Mouse (Mus musculus) gastrocnemius, postnatal 36 days (tissue): ENCODE results near the gene Naa25. TPM values are rescaled to one million over a fixed set of nuclear protein-coding genes. Genes with fewer than 3 reads are reported as not detected.
A peak's percentile ranks its signal among the peaks of the same experiment; 100 is the strongest.

Source experiments
- DNase-seq, 2 experiments: peaks; one replicate each; pipeline ENCODE4 v3.0.0; 2022
- intact Hi-C: fragments of 180-260 bp; cut with DNase I; formaldehyde crosslinking; loops from one replicate; pipeline ENCODE4 v1.15.1; 2025
- total RNA-seq, 2 experiments: library from RNA; stranded (reverse); gene quantifications; 2 replicates each; pipeline ENCODE4 v1.2.3; 2021

Gene Naa25
- total RNA-seq, 2 experiments from 2014 or later: 24.3 to 26.1 TPM

GRCm38 (mm10) chr5:121450476-121450875, 52.7 kb downstream of the Naa25 start:
- intact Hi-C loops: no loop called here
- DNase-seq: no peak

- no peak for DNase-seq
- intact Hi-C loops: no loop called here
Measured at GRCm38 (mm10) chr5:121451203-121451602, 53.5 kb downstream of the Naa25 start.

GRCm38 (mm10) chr5:121451644-121452025, 53.9 kb downstream of the Naa25 start, which contains the start of gene Tmem116:
TSS of gene Tmem116 (plus strand) at chr5:121451893.
- intact Hi-C loops: no loop called here
- DNase-seq: no peak

GRCm38 (mm10) chr5:121452026-121452869, 54.5 kb downstream of the Naa25 start, which contains the start of gene Erp29:
TSS of gene Erp29 (minus strand) at chr5:121452506.
- peak; percentile 98 for DNase-seq
- intact Hi-C loops: no loop called here

GRCm38 (mm10) chr5:121452906-121453305, 55.2 kb downstream of the Naa25 start:
- intact Hi-C loops: no loop called here
- peak in 1 of 2 experiments; percentile 50 for DNase-seq

- DNase-seq: no peak
- intact Hi-C loops: no loop called here
Measured at GRCm38 (mm10) chr5:121453743-121454502, 56.2 kb downstream of the Naa25 start.

- DNase-seq: no peak
- intact Hi-C loops: no loop called here
Measured at GRCm38 (mm10) chr5:121454503-121454782, 56.7 kb downstream of the Naa25 start.

- intact Hi-C loops: no loop called here
- no peak for DNase-seq
Measured at GRCm38 (mm10) chr5:121455510-121456265, 58.0 kb downstream of the Naa25 start.

GRCm38 (mm10) chr5:121461339-121462170, 63.8 kb downstream of the Naa25 start:
- no peak for DNase-seq
- intact Hi-C loops: no loop called here

- intact Hi-C loops: no loop called here
- DNase-seq: no peak
Measured at GRCm38 (mm10) chr5:121462171-121462502, 64.4 kb downstream of the Naa25 start.

GRCm38 (mm10) chr5:121462967-121463366, 65.2 kb downstream of the Naa25 start:
- DNase-seq: no peak
- intact Hi-C loops: no loop called here

GRCm38 (mm10) chr5:121463601-121464250, 66.0 kb downstream of the Naa25 start:
- intact Hi-C loops: no loop called here
- DNase-seq: no peak

- DNase-seq: no peak
- intact Hi-C loops: no loop called here
Measured at GRCm38 (mm10) chr5:121469566-121469965, 71.8 kb downstream of the Naa25 start.

GRCm38 (mm10) chr5:121472411-121472810, 74.7 kb downstream of the Naa25 start:
- no peak for DNase-seq
- intact Hi-C loops: no loop called here

- DNase-seq: no peak
- intact Hi-C loops: loop anchor here (5.0 kb wide), 1 partner anchor 32 kb away; no protein-coding TSS in a partner anchor
Measured at GRCm38 (mm10) chr5:121474610-121475009, 76.9 kb downstream of the Naa25 start.

- no peak for DNase-seq
- intact Hi-C loops: loop anchor here (5.0 kb wide), 1 partner anchor 34 kb away; no protein-coding TSS in a partner anchor
Measured at GRCm38 (mm10) chr5:121476040-121476439, 78.3 kb downstream of the Naa25 start.

- intact Hi-C loops: loop anchor here (5.0 kb wide), 1 partner anchor 35 kb away; no protein-coding TSS in a partner anchor
- DNase-seq: no peak
Measured at GRCm38 (mm10) chr5:121477680-121478079, 79.9 kb downstream of the Naa25 start.

GRCm38 (mm10) chr5:121484801-121485200, 87.1 kb downstream of the Naa25 start:
- DNase-seq: no peak
- intact Hi-C loops: no loop called here

- no peak for DNase-seq
- intact Hi-C loops: no loop called here
Measured at GRCm38 (mm10) chr5:121493305-121493704, 95.6 kb downstream of the Naa25 start.
